Mouse (Mus musculus) CH12.LX (cell line): ENCODE data around the gene Hist1h4a.

Source experiments
- CTCF ChIP-seq, 2 experiments: IDR thresholded peaks in 1 of 2; conservative IDR thresholded peaks in 1 of 2; 2 replicates each; pipeline ENCODE4 v1.5.1; 2011 to 2012; ENCODE audit warnings: low read depth in 2 of 2, low read length in 2 of 2, improper control_type of control experiment in 1 of 2, inconsistent platforms in 1 of 2, mild to moderate bottlenecking in 1 of 2, moderate library complexity in 1 of 2
- ELF1 ChIP-seq: IDR thresholded peaks from 2 replicates; pipeline ENCODE4 v1.6.1; 2014; ENCODE audit warnings: low read depth, mild to moderate bottlenecking, inconsistent platforms, low read length, improper control_type of control experiment
- EP300 ChIP-seq: IDR thresholded peaks from 2 replicates; pipeline ENCODE4 v1.6.1; 2011; ENCODE audit warnings: low read length, improper control_type of control experiment
- MAZ ChIP-seq: IDR thresholded peaks from 2 replicates; pipeline ENCODE4 v1.6.1; 2012; ENCODE audit warnings: low read depth, mild to moderate bottlenecking, inconsistent platforms, low read length, improper control_type of control experiment, moderate library complexity
- POLR2A ChIP-seq: IDR thresholded peaks from 2 replicates; pipeline ENCODE4 v1.6.1; 2011; ENCODE audit warnings: low read depth, mild to moderate bottlenecking, improper control_type of control experiment, low read length
- SIN3A ChIP-seq: IDR thresholded peaks from 2 replicates; pipeline ENCODE4 v1.6.1; 2012; ENCODE audit warnings: low read length, improper control_type of control experiment, inconsistent platforms

GRCm38 (mm10) chr13:23742007-23742406, 19.0 kb downstream of the Hist1h4a start:
- no peak for TF ChIP-seq POLR2A
- no peak for TF ChIP-seq CTCF (conservative IDR thresholded peaks at IDR 0.05 in 1 of 2, IDR thresholded peaks at IDR 0.05 in 1 of 2; ENCODE audit: low read depth in 2 of 2, low read length in 2 of 2)
- no peak for TF ChIP-seq SIN3A
- TF ChIP-seq EP300, result no peak
- no peak for TF ChIP-seq MAZ
- no peak for TF ChIP-seq ELF1
